Mouse (Mus musculus) heart, adult 2 months (tissue): ENCODE data around the gene Scaf4.

Source experiments
- CTCF ChIP-seq: fragments of 200-600 bp; IDR thresholded peaks from 2 replicates; pipeline ENCODE4 v1.8.1; 2022; ENCODE audit warnings: antibody characterized with exemption, mild to moderate bottlenecking, moderate library complexity
- EP300 ChIP-seq: fragments of 200-500 bp; IDR thresholded peaks from 2 replicates; pipeline ENCODE4 v1.6.1; 2011; ENCODE audit warnings: low read depth, low read length, control low read depth; ENCODE audit not compliant: insufficient read depth
- POLR2A ChIP-seq: fragments of 200-500 bp; IDR thresholded peaks from 2 replicates; pipeline ENCODE4 v1.6.1; 2011; ENCODE audit warnings: mild to moderate bottlenecking, low read depth, low read length, control low read depth; ENCODE audit not compliant: insufficient read depth

GRCm38 (mm10) chr16:90177425-90177824 lies 106.9 kb downstream of the Scaf4 start:
- TF ChIP-seq CTCF (no peak), POLR2A (no peak), EP300 (no peak)
